Mouse (Mus musculus) right cerebral cortex, postnatal 10 days (tissue): ENCODE results near the gene Gm49450.
"Not testable (repeated sequence)": the region's sequence is repeated elsewhere in the genome, so short reads cannot be mapped to it uniquely, and the experiment has no call there.

Source experiments
- DNase-seq, 2 experiments: peaks; one replicate each; pipeline ENCODE4 v3.0.0; 2021; ENCODE audit warnings: low spot score in 2 of 2

Gm49450 gene

GRCm38 (mm10) chr15:98954425-98955253 is 1.3 kb upstream of the Gm49450 start:
- peak; percentile 78 to 85 for DNase-seq

DNA sequence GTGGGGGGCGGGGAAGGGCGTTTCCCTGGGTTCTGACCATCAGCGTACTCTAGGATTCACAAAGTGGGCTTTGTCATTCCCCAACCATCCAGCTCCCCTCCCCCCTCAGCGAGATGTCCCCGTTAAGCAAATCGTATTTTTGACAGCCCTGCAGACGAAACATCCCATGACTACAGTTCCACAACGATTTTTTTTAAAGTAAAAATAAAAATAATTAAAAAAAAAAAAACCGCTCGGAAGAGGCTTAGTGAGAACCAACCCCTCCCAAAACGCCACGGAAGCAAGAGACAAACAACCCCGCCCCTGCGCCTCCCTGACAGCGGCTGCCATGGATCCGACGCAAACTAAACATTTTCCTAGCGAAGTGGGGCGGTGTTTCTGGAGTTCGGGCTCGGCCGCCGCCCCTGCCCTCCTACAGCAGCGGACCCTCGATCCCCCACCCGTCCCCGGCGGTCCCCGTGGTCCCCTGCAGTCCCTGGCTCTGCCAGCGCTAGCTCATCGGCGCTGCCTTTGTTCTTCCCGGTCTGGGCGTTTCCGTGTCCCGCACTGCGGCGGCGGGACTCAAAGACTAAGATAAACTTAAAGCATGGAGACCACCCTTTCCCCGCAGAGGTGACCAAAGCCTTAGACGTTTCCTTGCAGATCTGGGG is 475 bp downstream of the Gm49450 start:
- peak; percentile 76 to 79 for DNase-seq

DNA sequence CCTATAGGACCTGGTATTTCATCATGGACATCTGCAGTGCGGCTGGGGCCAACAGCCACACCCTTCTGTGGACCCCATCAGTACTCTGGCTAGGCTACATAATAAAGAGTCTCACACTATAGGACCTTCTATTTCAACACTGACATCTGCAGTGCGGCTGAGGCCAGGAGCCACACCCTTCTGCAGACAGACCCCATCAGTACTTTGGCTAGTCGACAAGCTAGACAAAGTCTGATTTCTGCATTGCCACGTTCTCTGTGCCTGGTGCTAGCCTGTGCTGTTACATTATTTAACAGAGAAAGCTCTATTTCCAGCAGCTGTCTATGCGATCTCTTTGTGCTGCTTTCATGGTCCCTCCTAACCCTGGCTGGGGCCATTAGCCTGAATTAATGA is 1.3 kb downstream of the Gm49450 start:
- no peak for DNase-seq

GRCm38 (mm10) chr15:98951122-98952062 is 2.0 kb downstream of the Gm49450 start:
- DNase-seq = not testable (repeated sequence)

- DNase-seq = no peak
Measured at GRCm38 (mm10) chr15:98949607-98949892, 3.8 kb downstream of the Gm49450 start.

GRCm38 (mm10) chr15:98948857-98949606 is 4.3 kb downstream of the Gm49450 start:
- no peak for DNase-seq

GRCm38 (mm10) chr15:98948382-98948781 is 5.0 kb downstream of the Gm49450 start:
- DNase-seq = no peak

GRCm38 (mm10) chr15:98947884-98948283 is 5.5 kb downstream of the Gm49450 start:
- DNase-seq = no peak

DNA sequence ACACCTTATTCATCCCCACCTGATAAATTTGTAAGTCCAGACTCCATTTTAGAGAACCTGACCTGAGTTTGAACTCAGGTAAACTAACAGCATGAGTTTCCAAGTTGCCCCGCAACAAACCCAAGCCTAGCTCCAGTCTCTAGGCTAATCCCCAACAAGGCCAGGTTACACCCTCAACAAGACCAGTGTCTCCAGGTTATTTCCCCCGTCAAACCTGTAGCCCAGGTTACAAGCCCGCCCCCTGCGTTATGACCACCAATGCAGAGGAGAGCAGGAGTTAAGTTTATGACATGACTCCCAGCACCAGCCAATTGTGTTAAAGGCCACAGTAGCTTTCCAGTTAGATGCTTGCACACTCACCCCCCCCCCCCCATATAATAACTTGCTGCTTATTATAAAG is 10.2 kb downstream of the Gm49450 start:
- no peak for DNase-seq

GRCm38 (mm10) chr15:98942081-98942480 is 11.3 kb downstream of the Gm49450 start:
- no peak for DNase-seq

DNA sequence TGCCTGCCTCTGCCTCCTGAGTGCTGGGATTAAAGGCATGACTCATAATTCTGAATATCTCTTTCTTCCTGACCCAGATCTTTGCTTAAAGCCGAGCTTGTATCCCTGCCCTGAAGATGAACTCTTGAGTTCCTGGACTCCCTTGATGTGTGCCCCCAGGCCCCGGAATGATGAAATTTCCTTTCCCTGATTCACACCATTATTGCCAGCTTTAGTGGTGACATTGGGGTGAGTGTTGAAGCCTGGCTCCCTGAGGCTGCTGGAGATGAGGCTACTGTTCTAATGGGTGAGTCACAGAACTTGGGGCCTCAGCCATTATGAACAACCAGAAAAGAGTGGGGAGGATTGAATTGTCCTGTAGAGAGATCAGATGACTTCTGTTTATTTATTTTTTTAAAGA is 11.8 kb downstream of the Gm49450 start:
- no peak for DNase-seq

DNA sequence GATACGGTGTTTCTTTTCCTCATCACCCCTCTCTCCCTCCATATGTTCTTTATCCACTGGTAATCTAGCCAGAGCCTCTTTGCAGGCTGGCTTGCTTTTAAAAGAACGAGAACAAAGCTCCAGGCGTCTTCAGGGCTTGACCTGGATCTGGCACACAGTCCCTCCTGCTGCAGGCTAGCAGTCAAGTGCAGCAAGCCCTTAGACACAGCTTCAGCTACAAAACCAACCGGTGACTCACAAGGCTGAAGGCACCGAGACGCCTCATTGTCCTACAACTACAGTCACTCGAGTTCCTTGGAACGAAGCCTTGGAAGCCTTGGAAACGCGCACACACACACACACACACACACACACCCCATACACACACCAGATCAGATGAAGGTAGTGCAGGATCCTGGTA is 12.5 kb downstream of the Gm49450 start:
- no peak for DNase-seq

GRCm38 (mm10) chr15:98934217-98934839 is 19.0 kb downstream of the Gm49450 start, which contains the start of gene Tuba1b:
Gene Tuba1b, minus strand, starts transcription at chr15:98934565.
- DNase-seq = peak; percentile 95

GRCm38 (mm10) chr15:98933833-98934216 is 19.5 kb downstream of the Gm49450 start:
- DNase-seq = peak; percentile 97 to 98

DNA sequence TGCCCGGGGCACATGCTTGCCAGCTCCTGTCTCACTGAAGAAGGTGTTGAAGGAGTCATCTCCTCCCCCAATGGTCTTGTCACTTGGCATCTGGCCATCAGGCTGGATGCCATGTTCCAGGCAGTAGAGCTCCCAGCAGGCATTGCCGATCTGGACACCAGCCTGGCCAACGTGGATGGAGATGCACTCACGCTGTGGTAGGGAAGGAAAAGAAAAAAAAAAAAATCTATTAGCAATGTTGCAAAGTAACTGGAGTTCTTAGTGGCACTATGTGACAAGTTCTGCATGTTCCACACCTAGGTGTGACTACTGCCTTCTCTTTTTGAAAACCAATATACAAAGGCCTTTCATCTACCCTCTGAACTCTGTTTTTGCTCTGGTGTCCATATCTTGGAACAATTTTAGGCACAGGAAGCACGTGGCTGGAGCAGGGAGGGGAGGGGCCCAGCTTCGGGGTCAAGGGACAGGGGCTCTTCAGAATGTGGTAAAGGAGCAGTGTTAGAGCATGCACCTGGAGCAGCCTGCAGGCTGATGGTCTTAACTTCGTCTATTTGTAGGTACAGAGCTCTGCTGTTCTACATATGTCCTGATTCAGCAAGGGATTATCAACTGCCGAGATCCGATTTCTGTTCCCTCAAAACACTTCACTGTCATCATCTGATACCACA is 20.2 kb downstream of the Gm49450 start:
- DNase-seq = not testable (repeated sequence)

- DNase-seq = no peak
Measured at GRCm38 (mm10) chr15:98930998-98931397, 22.4 kb downstream of the Gm49450 start.

- DNase-seq = no peak
Measured at GRCm38 (mm10) chr15:98930017-98930734, 23.2 kb downstream of the Gm49450 start.

- DNase-seq = peak; percentile 82
Measured at GRCm38 (mm10) chr15:98928598-98929240, 24.6 kb downstream of the Gm49450 start.

GRCm38 (mm10) chr15:98927566-98927965 is 25.8 kb downstream of the Gm49450 start:
- no peak for DNase-seq
